Mouse (Mus musculus) v-Abl transformed pro-B cells (cell line): ENCODE measurements around the gene Arhgdig.

ENCODE experiments used
- in situ Hi-C, 2 experiments: fragments of 400-800 bp; cut with MboI; formaldehyde crosslinking; loops; one replicate each; pipeline ENCODE4 v1.15.1; 2025; ENCODE audit not compliant: unreplicated experiment in 2 of 2

Arhgdig gene

GRCm38 (mm10) chr17:26207686-26208085 is at the start of gene Arhgdig:
Gene Arhgdig (minus strand): TSS chr17:26207786.
- in situ Hi-C loops: no loop called here

GRCm38 (mm10) chr17:26255313-26255712 is 47.7 kb upstream of the Arhgdig start:
- in situ Hi-C loops: loop anchor here in 1 of 2 experiments (10.0 kb wide), 1 partner anchor 949 kb away; the partner anchor contains the start of gene Lemd2

- in situ Hi-C loops: loop anchor here in 1 of 2 experiments (10.0 kb wide), 1 partner anchor 951 kb away; the partner anchor contains the start of gene Lemd2
Measured at GRCm38 (mm10) chr17:26253399-26253798, 45.8 kb upstream of the Arhgdig start.

GRCm38 (mm10) chr17:26252539-26253251 is 45.1 kb upstream of the Arhgdig start, which contains the start of gene Luc7l:
Gene Luc7l (plus strand): TSS chr17:26252896.
- in situ Hi-C loops: loop anchor here in 1 of 2 experiments (10.0 kb wide), 1 partner anchor 952 kb away; the partner anchor contains the start of gene Lemd2

- in situ Hi-C loops: loop anchor here in 1 of 2 experiments (10.0 kb wide), 1 partner anchor 953 kb away; the partner anchor contains the start of gene Lemd2
Measured at GRCm38 (mm10) chr17:26251886-26252538, 44.4 kb upstream of the Arhgdig start.

- in situ Hi-C loops: loop anchor here (5.0 kb wide), 1 partner anchor 122 kb away; the partner anchor contains the start of gene Mrpl28 (in 2 of the 2)
Measured at GRCm38 (mm10) chr17:26244101-26244841, 36.7 kb upstream of the Arhgdig start, which contains the start of gene Fam234a. Gene Fam234a (minus strand): TSS chr17:26244242.

GRCm38 (mm10) chr17:26243471-26244100 is 36.0 kb upstream of the Arhgdig start:
- in situ Hi-C loops: loop anchor here (5.0 kb wide), 1 partner anchor 121 kb away; the partner anchor contains the start of gene Mrpl28 (in 2 of the 2)

- in situ Hi-C loops: loop anchor here (5.0 kb wide), 1 partner anchor 119 kb away; the partner anchor contains the start of gene Mrpl28 (in 2 of the 2)
Measured at GRCm38 (mm10) chr17:26240990-26241389, 33.4 kb upstream of the Arhgdig start.

- in situ Hi-C loops: loop anchor here (5.0 kb wide), 1 partner anchor 118 kb away; the partner anchor contains the start of gene Mrpl28 (in 2 of the 2)
Measured at GRCm38 (mm10) chr17:26240120-26240790, 32.7 kb upstream of the Arhgdig start.

GRCm38 (mm10) chr17:26239551-26239950 is 32.0 kb upstream of the Arhgdig start:
- in situ Hi-C loops: no loop called here

GRCm38 (mm10) chr17:26237667-26238066 is 30.1 kb upstream of the Arhgdig start:
- in situ Hi-C loops: no loop called here

GRCm38 (mm10) chr17:26235077-26235815 is 27.7 kb upstream of the Arhgdig start:
- in situ Hi-C loops: no loop called here

GRCm38 (mm10) chr17:26234386-26234785 is 26.8 kb upstream of the Arhgdig start:
- in situ Hi-C loops: no loop called here

GRCm38 (mm10) chr17:26232863-26233262 is 25.3 kb upstream of the Arhgdig start:
- in situ Hi-C loops: no loop called here

- in situ Hi-C loops: no loop called here
Measured at GRCm38 (mm10) chr17:26231156-26231555, 23.6 kb upstream of the Arhgdig start.

GRCm38 (mm10) chr17:26229776-26230175 is 22.2 kb upstream of the Arhgdig start:
- in situ Hi-C loops: no loop called here

GRCm38 (mm10) chr17:26225150-26225549 is 17.6 kb upstream of the Arhgdig start:
- in situ Hi-C loops: no loop called here

GRCm38 (mm10) chr17:26221508-26221907 is 13.9 kb upstream of the Arhgdig start:
- in situ Hi-C loops: no loop called here

- in situ Hi-C loops: no loop called here
Measured at GRCm38 (mm10) chr17:26212681-26213080, 5.1 kb upstream of the Arhgdig start.
